Mouse (Mus musculus) embryonic fibroblast, embryonic 13.5 days (primary cell): Measurements from ENCODE around the gene Ctnnd1.

Source experiments
- CTCF ChIP-seq: IDR thresholded peaks from 2 replicates; pipeline ENCODE4 v1.5.1; 2011; ENCODE audit warnings: mild to moderate bottlenecking, control low read depth, low read length, moderate library complexity, borderline replicate concordance; ENCODE audit not compliant: insufficient read depth
- POLR2A ChIP-seq: IDR thresholded peaks from 2 replicates; pipeline ENCODE4 v1.6.1; 2011; ENCODE audit warnings: low read depth, mild to moderate bottlenecking, control low read depth, low read length, moderate library complexity

- no peak for TF ChIP-seq CTCF
- no peak for TF ChIP-seq POLR2A
Measured at GRCm38 (mm10) chr2:84599270-84599888, 51.2 kb downstream of the Ctnnd1 start.
